Mouse (Mus musculus) adrenal gland, postnatal 14 days (tissue): ENCODE measurements around the gene Cyren. TPM values are rescaled to one million over a fixed set of nuclear protein-coding genes. Genes with fewer than 3 reads are reported as not detected.

Source experiments
- DNase-seq: peaks from one replicate; pipeline ENCODE4 v3.0.0; 2021; ENCODE audit warnings: mixed read lengths
- total RNA-seq: library from RNA; stranded (reverse); gene quantifications from 2 replicates; pipeline ENCODE4 v1.2.3, GENCODE M21; 2021

The Cyren gene
- total RNA-seq, 1 experiment from 2014 or later, result 8.1 TPM

DNA sequence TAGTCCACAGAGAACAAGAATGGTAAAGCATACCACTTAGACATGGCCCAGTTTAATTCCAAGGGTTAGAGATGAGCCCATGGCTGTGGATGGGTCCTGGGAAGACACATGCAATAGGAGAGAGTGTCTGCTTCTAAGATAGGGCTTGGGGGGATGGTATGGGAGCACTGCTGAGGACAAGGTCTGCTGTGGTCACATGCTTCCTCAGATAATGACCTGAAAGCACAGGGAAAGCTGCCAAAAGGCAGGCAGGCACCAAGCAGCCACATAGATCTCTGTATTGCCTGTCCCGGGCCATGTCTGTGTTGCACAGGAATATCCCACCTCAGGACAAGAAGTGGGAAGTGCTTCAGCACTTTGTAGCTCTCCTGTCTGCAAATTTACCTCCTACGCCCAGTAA lies 21.3 kb upstream of the Cyren start:
- DNase-seq, result peak; percentile 63

DNA sequence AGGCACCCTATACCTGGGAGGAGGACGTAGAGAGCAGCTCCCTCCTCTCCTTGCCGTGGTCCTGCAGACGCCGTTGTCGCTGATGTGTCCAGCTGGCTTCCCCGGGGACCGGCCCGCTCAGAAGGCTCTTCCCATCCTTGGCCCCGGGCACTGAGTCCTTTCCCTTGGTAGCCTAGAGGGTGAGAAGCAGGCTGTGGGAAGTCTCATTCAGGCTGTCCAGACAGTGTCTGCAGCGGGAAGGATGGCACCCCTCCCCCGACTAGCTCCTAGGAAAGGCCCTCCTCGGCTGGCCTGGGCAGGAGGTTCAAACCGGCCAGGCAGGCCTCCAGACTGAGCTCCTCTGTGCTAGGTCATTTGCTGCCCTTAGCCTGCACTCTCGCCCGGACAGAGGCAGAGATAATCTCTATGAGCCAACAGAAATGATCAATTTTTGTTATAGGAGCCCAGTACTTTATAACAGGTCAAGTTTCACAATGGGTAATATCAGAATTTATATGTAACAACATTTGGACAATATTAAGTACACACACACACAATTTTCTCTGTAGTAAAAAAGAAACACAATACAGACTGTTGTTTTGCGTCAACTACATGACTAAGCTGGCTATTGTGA lies 18.4 kb upstream of the Cyren start:
- DNase-seq, result no peak

- no peak for DNase-seq
Measured at GRCm38 (mm10) chr6:34895569-34895968, 17.7 kb upstream of the Cyren start.

- no peak for DNase-seq
Measured at GRCm38 (mm10) chr6:34889185-34889584, 11.3 kb upstream of the Cyren start.

- DNase-seq, result no peak
Measured at GRCm38 (mm10) chr6:34887131-34887850, 9.4 kb upstream of the Cyren start.

GRCm38 (mm10) chr6:34884724-34885123 lies 6.9 kb upstream of the Cyren start:
- no peak for DNase-seq

- DNase-seq, result peak; percentile 69
Measured at GRCm38 (mm10) chr6:34879911-34880475, 2.1 kb upstream of the Cyren start.

GRCm38 (mm10) chr6:34879101-34879740 lies 1.4 kb upstream of the Cyren start:
- DNase-seq, result no peak

- no peak for DNase-seq
Measured at GRCm38 (mm10) chr6:34876835-34877156, 1.1 kb downstream of the Cyren start.

DNA sequence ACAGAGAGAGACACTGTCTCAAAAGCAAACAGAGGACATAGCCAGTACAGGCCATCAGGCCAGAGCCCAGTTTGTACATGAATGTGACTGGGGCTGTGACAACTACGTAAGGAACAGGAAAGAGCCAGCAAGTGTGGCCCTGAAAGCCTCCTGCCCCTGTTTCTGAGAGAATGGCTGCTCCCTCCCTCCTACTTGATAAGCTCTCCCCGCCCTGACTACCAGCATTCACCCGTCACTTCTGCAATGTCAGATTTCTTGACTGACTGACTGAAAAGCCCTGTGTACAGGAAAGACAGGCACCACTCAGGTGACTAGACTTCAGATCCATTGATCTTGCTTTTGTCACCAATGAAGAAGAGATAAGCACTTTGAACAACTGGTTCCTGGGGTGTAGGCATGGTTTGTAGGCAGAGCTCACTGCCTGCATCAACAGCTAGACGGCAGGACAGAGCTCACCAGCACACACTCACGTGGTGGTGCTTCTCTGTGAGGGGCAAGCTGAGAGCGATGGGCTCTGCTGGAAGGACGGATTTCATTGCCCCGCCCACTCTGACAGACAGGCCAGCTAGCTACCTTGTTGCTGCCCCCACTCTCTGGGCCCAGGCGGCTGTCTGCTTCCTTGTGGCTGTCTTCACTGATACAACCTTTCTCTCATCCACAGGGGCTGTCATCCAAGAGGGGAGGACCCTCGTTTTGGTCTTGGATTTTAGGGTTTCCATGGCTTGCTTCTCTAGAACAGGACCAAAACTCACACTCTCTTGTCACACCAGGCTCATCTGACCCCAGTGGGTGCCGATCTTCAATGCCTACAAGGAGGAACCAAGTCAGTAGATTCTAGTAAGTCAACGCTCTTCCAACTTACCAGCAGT lies 1.7 kb downstream of the Cyren start:
- DNase-seq, result peak; percentile 37

GRCm38 (mm10) chr6:34875268-34875761 lies 2.5 kb downstream of the Cyren start:
- DNase-seq, result peak; percentile 33

DNA sequence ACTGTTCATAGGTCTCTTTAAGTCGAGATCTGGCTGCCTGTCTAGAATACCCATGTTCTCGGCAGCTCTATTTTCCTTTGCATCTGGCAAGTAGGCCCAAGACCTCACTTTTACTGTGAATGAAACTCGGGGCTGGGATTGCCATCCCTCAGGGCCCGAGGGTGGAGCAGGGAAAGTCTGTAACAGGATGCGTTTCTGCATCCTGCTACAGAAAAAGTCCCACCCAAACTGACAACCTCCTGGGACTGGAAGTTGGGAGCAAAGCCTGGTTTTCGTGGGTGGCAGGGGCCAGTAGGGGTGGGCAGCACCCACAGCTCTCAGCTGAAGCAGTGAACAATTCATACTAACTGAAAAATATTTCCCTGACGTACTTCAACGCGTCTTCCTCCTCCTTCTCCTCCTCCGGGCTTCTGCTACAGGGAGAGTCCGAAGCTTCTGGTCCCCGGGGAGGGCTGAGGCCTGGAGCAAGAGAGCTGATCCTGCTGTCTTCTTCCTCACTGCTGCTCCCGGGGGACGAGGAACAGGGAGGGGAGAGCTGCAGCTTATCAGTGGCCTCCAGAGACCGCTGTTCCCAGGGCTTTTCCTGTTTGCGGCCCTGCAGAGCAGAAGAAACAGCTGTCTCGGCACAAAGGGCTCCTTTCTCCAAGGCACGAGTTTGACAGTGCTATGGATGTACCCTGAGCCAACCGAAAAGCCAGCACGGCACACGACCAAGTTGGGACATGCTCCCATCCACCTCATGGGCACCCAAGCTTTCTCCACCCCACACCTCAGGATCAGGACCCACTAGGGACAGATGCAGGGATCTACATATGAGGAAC lies 3.5 kb downstream of the Cyren start:
- peak; percentile 75 for DNase-seq

GRCm38 (mm10) chr6:34872871-34873270 lies 5.0 kb downstream of the Cyren start:
- no peak for DNase-seq

- no peak for DNase-seq
Measured at GRCm38 (mm10) chr6:34871929-34872328, 5.9 kb downstream of the Cyren start.

DNA sequence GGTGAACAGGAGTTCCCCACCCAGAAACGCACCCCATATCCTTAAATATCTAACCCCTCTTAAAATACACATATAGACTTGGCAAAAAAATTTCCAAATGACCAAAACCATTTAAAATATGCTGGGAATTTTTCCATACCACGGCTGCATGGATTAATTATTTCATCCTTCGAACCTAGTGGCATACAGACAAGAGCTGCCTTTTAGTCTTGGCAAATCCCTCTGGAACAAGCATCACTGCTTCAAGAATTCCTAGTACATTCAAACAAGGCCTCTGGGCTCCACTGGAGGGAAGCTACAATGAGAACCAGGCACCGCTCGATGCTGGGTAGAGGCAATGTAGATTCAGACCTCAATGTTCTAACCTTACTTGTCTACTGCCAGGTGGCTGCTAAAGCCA lies 7.1 kb downstream of the Cyren start:
- no peak for DNase-seq

DNA sequence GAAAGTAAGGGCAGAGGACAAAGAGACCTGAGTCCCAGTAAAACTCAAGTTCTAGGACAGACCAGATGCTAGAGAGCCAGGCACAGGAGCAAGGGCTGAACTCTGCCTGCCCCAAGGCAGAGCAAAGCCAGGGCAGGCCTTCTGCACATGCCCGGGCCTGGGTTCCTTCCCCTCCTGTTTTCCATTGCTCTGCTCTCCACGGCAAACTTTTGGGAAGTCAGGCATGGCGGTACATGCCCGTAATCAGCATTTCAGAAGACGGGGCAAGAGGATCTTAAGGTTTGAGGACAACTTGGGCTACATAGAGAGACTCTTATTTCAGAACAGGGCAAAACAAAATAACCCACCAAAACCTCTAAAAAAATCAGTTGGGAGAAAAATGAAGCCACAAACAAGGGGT lies 7.7 kb downstream of the Cyren start:
- no peak for DNase-seq

DNA sequence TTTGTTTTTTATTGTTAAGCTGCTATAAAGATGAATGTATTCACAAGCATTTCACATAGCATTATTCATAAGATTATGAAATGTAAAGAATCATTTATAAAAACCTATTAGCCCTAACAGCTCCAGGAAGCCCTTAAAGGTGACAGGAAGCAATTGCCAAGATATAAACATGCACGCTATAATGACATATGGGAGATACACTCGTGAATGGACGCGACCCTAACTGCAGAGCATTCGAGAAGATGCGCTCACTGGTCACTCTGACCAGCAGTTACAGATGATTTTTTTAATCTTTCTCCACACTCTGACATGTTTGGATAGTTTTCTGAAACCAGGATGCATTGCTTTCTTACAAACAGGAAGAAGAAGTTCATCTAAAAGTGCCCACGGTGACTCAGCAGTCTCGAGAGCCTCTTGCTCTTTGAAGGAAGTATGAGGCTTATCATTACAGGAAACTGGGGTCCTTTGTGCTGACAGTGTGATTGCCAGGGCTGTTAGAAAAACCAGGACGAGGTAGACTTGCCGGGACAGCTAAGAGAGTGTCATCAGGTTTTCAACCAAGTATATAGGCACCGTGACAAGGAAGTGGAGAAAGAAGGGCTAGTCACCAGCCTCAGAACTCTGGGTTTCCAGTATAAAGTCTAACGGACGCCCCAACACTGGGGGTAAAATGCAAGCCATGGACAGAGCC lies 8.5 kb downstream of the Cyren start:
- no peak for DNase-seq

- DNase-seq, result no peak
Measured at GRCm38 (mm10) chr6:34868507-34869217, 9.2 kb downstream of the Cyren start.

DNA sequence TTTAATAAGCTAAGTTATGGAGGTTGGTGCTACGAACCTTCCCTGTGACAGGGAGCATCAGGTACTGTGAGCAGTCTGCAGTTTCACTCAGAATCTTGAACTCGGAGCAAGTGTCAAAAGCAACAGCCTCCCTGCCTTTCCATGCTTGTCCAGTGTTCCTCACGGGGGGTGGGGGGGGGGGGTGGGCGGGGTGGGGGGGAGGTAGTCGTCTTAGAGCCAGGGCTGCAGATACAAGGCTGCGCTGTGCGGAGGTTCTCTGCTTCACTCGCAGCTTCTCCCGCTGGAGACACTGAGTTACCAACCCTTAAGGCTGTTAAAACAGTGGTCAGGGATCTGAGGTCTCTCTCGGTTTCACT lies 9.9 kb downstream of the Cyren start:
- no peak for DNase-seq
